17 mouse cellular contexts compared by ENCODE assay signal in genomic region chr3:47018565-47018964, GRCm38 (mm10).
"Had no signal": no experiment of that assay in that cellular context is flagged by ENCODE, and none has a peak within 500 bp of the region (broad histone marks: within the 10 kb centered on the region; RNA-seq: fewer than 3 reads in every experiment).

No protein-coding gene starts in this region.

- H3K4me3 ChIP-seq: liver, embryonic 15.5 days; lung, embryonic 15.5 days; megakaryocyte, embryonic 14.5 days; midbrain, embryonic 12.5 days; midbrain, embryonic 15.5 days; neural tube, embryonic 12.5 days; stomach, embryonic 15.5 days had no signal

- H3K27ac ChIP-seq: liver, embryonic 15.5 days; lung, embryonic 15.5 days; macrophage; midbrain, embryonic 12.5 days; midbrain, embryonic 15.5 days; neural tube, embryonic 12.5 days; stomach, embryonic 15.5 days; stomach, postnatal 0 days had no signal

- DNase-seq: liver, postnatal 0 days; lung, adult 2 months; lung, postnatal 14 days; lung, postnatal 36 days; right cerebral cortex, postnatal 14 days; thymus, adult 2 months; thymus, postnatal 25 days; thymus, postnatal 4 days had no signal

- H3K27me3 ChIP-seq: liver, embryonic 15.5 days; lung, embryonic 15.5 days; megakaryocyte, embryonic 14.5 days; midbrain, embryonic 12.5 days; midbrain, embryonic 15.5 days; neural tube, embryonic 12.5 days; stomach, embryonic 15.5 days had no signal

- H3K4me1 ChIP-seq: liver, embryonic 15.5 days; lung, embryonic 15.5 days; megakaryocyte, embryonic 14.5 days; midbrain, embryonic 12.5 days; midbrain, embryonic 15.5 days; neural tube, embryonic 12.5 days; stomach, embryonic 15.5 days had no signal
